Mouse (Mus musculus) E14TG2a.4 (cell line): ENCODE data around the gene Ahcyl2.
A peak's percentile ranks its signal among the peaks of the same experiment; 100 is the strongest.

ENCODE experiments used
- H3K27me3 ChIP-seq: 2 replicates; pipeline ENCODE4 v1.6.1; 2014; ENCODE audit warnings: low read length, control low read depth; ENCODE audit not compliant: insufficient read depth
- H3K36me3 ChIP-seq: 2 replicates; pipeline ENCODE4 v1.6.1; 2014; ENCODE audit warnings: low read length, control low read depth; ENCODE audit not compliant: insufficient read depth
- H3K4me1 ChIP-seq: replicated peaks from 2 replicates; pipeline ENCODE4 v1.6.1; 2014; ENCODE audit warnings: low read depth, low read length, control low read depth
- H3K4me3 ChIP-seq: replicated peaks from 2 replicates; pipeline ENCODE4 v1.5.1; 2014; ENCODE audit warnings: mild to moderate bottlenecking, low read length
- H3K9me3 ChIP-seq: 2 replicates; pipeline ENCODE4 v1.6.1; 2014; ENCODE audit warnings: low read length, control low read depth
- CTCF ChIP-seq: conservative IDR thresholded peaks from 2 replicates; pipeline ENCODE4 v1.5.1; 2014; ENCODE audit warnings: low read length
- NANOG ChIP-seq: IDR thresholded peaks from 2 replicates; pipeline ENCODE4 v1.6.1; 2014; ENCODE audit warnings: borderline replicate concordance, low read length, mixed read lengths
- POU5F1 ChIP-seq: IDR thresholded peaks from 2 replicates; pipeline ENCODE4 v1.6.1; 2014; ENCODE audit warnings: low read length, borderline replicate concordance

The Ahcyl2 gene

GRCm38 (mm10) chr6:29777238-29777555 is 9.4 kb downstream of the Ahcyl2 start:
- no peaks in the 10 kb centered on the region for H3K27me3 ChIP-seq
- TF ChIP-seq CTCF: no peak
- TF ChIP-seq POU5F1: no peak
- no peak for TF ChIP-seq NANOG
- H3K36me3 ChIP-seq: no peaks in the 10 kb centered on the region
- H3K4me1 ChIP-seq: no peaks in the 10 kb centered on the region
- H3K4me3 ChIP-seq: no peak overlapping the region
- no peaks in the 10 kb centered on the region for H3K9me3 ChIP-seq

- H3K36me3 ChIP-seq: no peaks in the 10 kb centered on the region
These were observed 12.3 kb downstream of the Ahcyl2 start for GRCm38 (mm10) chr6:29780082-29780481.

GRCm38 (mm10) chr6:29780571-29780970 is 12.8 kb downstream of the Ahcyl2 start:
- Histone ChIP-seq H3K27me3 (no peaks in the 10 kb centered on the region), H3K4me3 (no peak overlapping the region)
- TF ChIP-seq CTCF (no peak), NANOG (no peak), POU5F1 (no peak)

More at GRCm38 (mm10) chr6:29780082-29780481, 12.3 kb downstream of the Ahcyl2 start:
- Histone ChIP-seq H3K27me3 (no peaks in the 10 kb centered on the region), H3K4me3 (no peak overlapping the region), H3K4me1 (no peaks in the 10 kb centered on the region), H3K9me3 (no peaks in the 10 kb centered on the region)
- TF ChIP-seq POU5F1 (no peak), CTCF (no peak), NANOG (no peak)

GRCm38 (mm10) chr6:29782239-29782638 is 14.4 kb downstream of the Ahcyl2 start:
- TF ChIP-seq NANOG (no peak), POU5F1 (no peak), CTCF (no peak)
- no peak overlapping the region for H3K4me3 ChIP-seq
- no peaks in the 10 kb centered on the region for H3K9me3 ChIP-seq
- no peaks in the 10 kb centered on the region for H3K27me3 ChIP-seq
- H3K4me1 ChIP-seq: 0 out of 2 replicates have a peak, but pooled peaks cover under 1% of the 10 kb centered on the region
- H3K36me3 ChIP-seq: no peaks in the 10 kb centered on the region

More at GRCm38 (mm10) chr6:29780571-29780970, 12.8 kb downstream of the Ahcyl2 start:
- H3K4me1 ChIP-seq: no peaks in the 10 kb centered on the region
- no peaks in the 10 kb centered on the region for H3K36me3 ChIP-seq
- H3K9me3 ChIP-seq: no peaks in the 10 kb centered on the region

GRCm38 (mm10) chr6:29783960-29784359 is 16.1 kb downstream of the Ahcyl2 start:
- no peak overlapping the region for H3K4me3 ChIP-seq
- TF ChIP-seq POU5F1 (no peak), NANOG (no peak), CTCF (no peak)
- no peaks in the 10 kb centered on the region for H3K36me3 ChIP-seq
- no peaks in the 10 kb centered on the region for H3K9me3 ChIP-seq
- peaks cover 15% of the 10 kb centered on the region for H3K4me1 ChIP-seq
- no peaks in the 10 kb centered on the region for H3K27me3 ChIP-seq

- Histone ChIP-seq H3K4me1 (peaks cover 20% of the 10 kb centered on the region), H3K36me3 (no peaks in the 10 kb centered on the region), H3K27me3 (no peaks in the 10 kb centered on the region), H3K9me3 (no peaks in the 10 kb centered on the region), H3K4me3 (no peak overlapping the region)
- TF ChIP-seq POU5F1 (no peak), CTCF (no peak), NANOG (no peak)
These were observed 16.7 kb downstream of the Ahcyl2 start for GRCm38 (mm10) chr6:29784413-29785021.

GRCm38 (mm10) chr6:29785759-29786158 is 17.9 kb downstream of the Ahcyl2 start:
- Histone ChIP-seq H3K27me3 (no peaks in the 10 kb centered on the region), H3K9me3 (no peaks in the 10 kb centered on the region), H3K36me3 (no peaks in the 10 kb centered on the region), H3K4me1 (peaks cover 24% of the 10 kb centered on the region), H3K4me3 (no peak overlapping the region)
- no peak for TF ChIP-seq CTCF
- TF ChIP-seq NANOG: no peak
- no peak for TF ChIP-seq POU5F1

GRCm38 (mm10) chr6:29788779-29789350 is 21.1 kb downstream of the Ahcyl2 start:
- no peaks in the 10 kb centered on the region for H3K27me3 ChIP-seq
- TF ChIP-seq POU5F1 (peak; percentile 82; the same call in 1 of the 2 replicates), NANOG (peak; percentile 26; the same call in 1 of the 2 replicates), CTCF (no peak)
- peaks cover 24% of the 10 kb centered on the region for H3K4me1 ChIP-seq
- no peaks in the 10 kb centered on the region for H3K36me3 ChIP-seq
- H3K9me3 ChIP-seq: no peaks in the 10 kb centered on the region
- no peak overlapping the region for H3K4me3 ChIP-seq
